Mouse (Mus musculus): Measurements from ENCODE around the gene Wnt1. TPM values are rescaled to one million over a fixed set of nuclear protein-coding genes. Genes with fewer than 3 reads are reported as not detected.
A peak's percentile ranks its signal among the peaks of the same experiment; 100 is the strongest.
"Not testable (repeated sequence)": the region's sequence is repeated elsewhere in the genome, so short reads cannot be mapped to it uniquely, and the experiment has no call there.

Gene Wnt1
- total RNA-seq (2021): not detected

GRCm38 (mm10) chr15:98789661-98790535 lies at the start of gene Wnt1:
Wnt1 (plus strand) TSS chr15:98789857.
- DNase-seq (ENCODE audit: low spot score): no peak
- intact Hi-C loops (cut with DNase I): no loop called here

GRCm38 (mm10) chr15:98740219-98740618 lies 49.4 kb upstream of the Wnt1 start:
- intact Hi-C loops (cut with DNase I): no loop called here

GRCm38 (mm10) chr15:98742766-98743428 lies 46.8 kb upstream of the Wnt1 start:
- intact Hi-C loops (cut with DNase I): no loop called here
- DNase-seq (ENCODE audit: low spot score): no peak

More at GRCm38 (mm10) chr15:98740219-98740618, 49.4 kb upstream of the Wnt1 start:
- no peak for DNase-seq (ENCODE audit: low spot score)

GRCm38 (mm10) chr15:98743863-98744262 lies 45.8 kb upstream of the Wnt1 start:
- DNase-seq (ENCODE audit: low spot score); intact Hi-C loops (cut with DNase I): not testable (repeated sequence)

GRCm38 (mm10) chr15:98746344-98746965 lies 43.2 kb upstream of the Wnt1 start:
- intact Hi-C loops (cut with DNase I): no loop called here
- DNase-seq (ENCODE audit: low spot score): no peak

- intact Hi-C loops (cut with DNase I): no loop called here
- no peak for DNase-seq (ENCODE audit: low spot score)
Measured at GRCm38 (mm10) chr15:98747296-98747695, 42.4 kb upstream of the Wnt1 start.

GRCm38 (mm10) chr15:98749093-98749492 lies 40.6 kb upstream of the Wnt1 start:
- intact Hi-C loops (cut with DNase I): no loop called here
- no peak for DNase-seq (ENCODE audit: low spot score)

GRCm38 (mm10) chr15:98753021-98753423 lies 36.6 kb upstream of the Wnt1 start:
- no peak for DNase-seq (ENCODE audit: low spot score)
- intact Hi-C loops (cut with DNase I): no loop called here

GRCm38 (mm10) chr15:98754125-98754524 lies 35.5 kb upstream of the Wnt1 start:
- intact Hi-C loops (cut with DNase I): no loop called here
- DNase-seq (ENCODE audit: low spot score): no peak

- intact Hi-C loops (cut with DNase I): no loop called here
- DNase-seq (ENCODE audit: low spot score): peak; percentile 69
Measured at GRCm38 (mm10) chr15:98762201-98762621, 27.4 kb upstream of the Wnt1 start.

GRCm38 (mm10) chr15:98762670-98763529 lies 26.8 kb upstream of the Wnt1 start, which contains the start of gene Arf3:
Arf3 (minus strand) TSS chr15:98763214.
- intact Hi-C loops (cut with DNase I): no loop called here

GRCm38 (mm10) chr15:98765929-98766328 lies 23.7 kb upstream of the Wnt1 start:
- no peak for DNase-seq (ENCODE audit: low spot score)
- intact Hi-C loops (cut with DNase I): no loop called here

More at GRCm38 (mm10) chr15:98762670-98763529, 26.8 kb upstream of the Wnt1 start, which contains the start of gene Arf3:
- peak; percentile 92 for DNase-seq (ENCODE audit: low spot score)

GRCm38 (mm10) chr15:98768259-98768658 lies 21.4 kb upstream of the Wnt1 start:
- intact Hi-C loops (cut with DNase I): no loop called here
- DNase-seq (ENCODE audit: low spot score): no peak

GRCm38 (mm10) chr15:98771813-98772425 lies 17.7 kb upstream of the Wnt1 start:
- intact Hi-C loops (cut with DNase I): no loop called here
- no peak for DNase-seq (ENCODE audit: low spot score)

GRCm38 (mm10) chr15:98772511-98773211 lies 17.0 kb upstream of the Wnt1 start:
- intact Hi-C loops (cut with DNase I): no loop called here
- no peak for DNase-seq (ENCODE audit: low spot score)

- DNase-seq (ENCODE audit: low spot score): no peak
- intact Hi-C loops (cut with DNase I): no loop called here
Measured at GRCm38 (mm10) chr15:98774096-98774495, 15.6 kb upstream of the Wnt1 start.

GRCm38 (mm10) chr15:98775533-98775932 lies 14.1 kb upstream of the Wnt1 start:
- intact Hi-C loops (cut with DNase I): no loop called here
- DNase-seq (ENCODE audit: low spot score): no peak

- DNase-seq (ENCODE audit: low spot score): no peak
- intact Hi-C loops (cut with DNase I): no loop called here
Measured at GRCm38 (mm10) chr15:98776280-98777004, 13.2 kb upstream of the Wnt1 start.
